Mouse (Mus musculus) intestine, embryonic 16.5 days (tissue): ENCODE results near the gene Kpna2. TPM values are rescaled to one million over a fixed set of nuclear protein-coding genes. Genes with fewer than 3 reads are reported as not detected.
A peak's percentile ranks its signal among the peaks of the same experiment; 100 is the strongest.
"Not testable (repeated sequence)": the region's sequence is repeated elsewhere in the genome, so short reads cannot be mapped to it uniquely, and the experiment has no call there.

ENCODE experiments used
- ATAC-seq: fragments of 200-750 bp; cut with Nextera tagmentation; 2 replicates; pipeline ENCODE4 v1.8.0; 2017; ENCODE audit warnings: moderate TSS enrichment, moderate library complexity
- H3K27ac ChIP-seq: fragments of 300-500 bp; sonication (generic); 2 replicates; pipeline ENCODE4 v1.5.1; 2014; ENCODE audit warnings: mild to moderate bottlenecking, low read length
- H3K27me3 ChIP-seq: fragments of 300-500 bp; sonication (generic); replicated peaks from 2 replicates; pipeline ENCODE4 v1.6.1; 2014; ENCODE audit warnings: low read length, control low read depth, mixed read lengths; ENCODE audit not compliant: control insufficient read depth, insufficient read depth
- H3K36me3 ChIP-seq: fragments of 300-500 bp; sonication (generic); 2 replicates; pipeline ENCODE4 v1.6.1; 2014; ENCODE audit warnings: low read length, control low read depth; ENCODE audit not compliant: control insufficient read depth, insufficient read depth
- H3K4me1 ChIP-seq: fragments of 300-500 bp; sonication (generic); 2 replicates; pipeline ENCODE4 v1.6.1; 2014; ENCODE audit warnings: low read length, control low read depth, mixed read lengths; ENCODE audit not compliant: control insufficient read depth, insufficient read depth
- H3K4me2 ChIP-seq: fragments of 300-500 bp; sonication (generic); 2 replicates; pipeline ENCODE4 v1.6.1; 2014; ENCODE audit warnings: low read depth, low read length, control low read depth
- H3K4me3 ChIP-seq: fragments of 300-500 bp; sonication (generic); 2 replicates; pipeline ENCODE4 v1.5.1; 2014; ENCODE audit warnings: mild to moderate bottlenecking, low read length
- H3K9ac ChIP-seq: fragments of 300-500 bp; sonication (generic); 2 replicates; pipeline ENCODE4 v1.6.1; 2014; ENCODE audit warnings: low read depth, low read length
- H3K9me3 ChIP-seq: fragments of 300-500 bp; sonication (generic); 2 replicates; pipeline ENCODE4 v1.6.1; 2016; ENCODE audit warnings: low read length, control low read depth; ENCODE audit not compliant: control insufficient read depth
- WGBS: fragments of 180-500 bp; shearing (Covaris S2); extraction: QIAGEN DNeasy Blood & Tissue Kit; methylation state at CpG from one replicate; pipeline ENCODE4 v1.1.7; 2014; 5-methylcytosine and 5-hydroxymethylcytosine counted together
- polyA plus RNA-seq: library from polyadenylated mRNA; unstranded; fragments of >200 nt; fragmentation: Nextera tagmentation; extraction: Ambion mirVana; gene quantifications from 2 replicates; pipeline ENCODE4 v1.2.1, GENCODE M21; 2015

The Kpna2 gene
- polyA plus RNA-seq, 1 experiment from 2014 or later: 375 TPM

DNA sequence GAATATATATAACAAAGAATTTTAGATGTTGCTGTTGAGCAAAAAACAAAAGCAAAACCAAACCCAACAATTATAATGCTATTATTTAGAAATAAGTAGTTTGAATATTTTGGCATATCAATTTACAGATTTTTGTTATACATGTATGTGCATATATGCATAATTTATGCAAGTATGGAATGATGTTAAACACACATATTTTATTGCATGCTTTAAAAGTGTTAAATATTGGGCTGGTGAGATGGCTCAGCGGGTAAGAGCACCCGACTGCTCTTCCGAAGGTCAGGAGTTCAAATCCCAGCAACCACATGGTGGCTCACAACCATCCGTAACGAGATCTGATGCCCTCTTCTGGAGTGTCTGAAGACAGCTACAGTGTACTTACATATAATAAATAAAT, 20.4 kb upstream of the Kpna2 start:
- not testable (repeated sequence) for H3K36me3 ChIP-seq, H3K4me2 ChIP-seq, H3K9me3 ChIP-seq, H3K27me3 ChIP-seq, H3K27ac ChIP-seq, ATAC-seq, H3K9ac ChIP-seq, H3K4me3 ChIP-seq
- WGBS: 89% methylated on average over 3 of the region's 5 CpGs
- peaks cover 11% of the 10 kb centered on the region for H3K4me1 ChIP-seq

DNA sequence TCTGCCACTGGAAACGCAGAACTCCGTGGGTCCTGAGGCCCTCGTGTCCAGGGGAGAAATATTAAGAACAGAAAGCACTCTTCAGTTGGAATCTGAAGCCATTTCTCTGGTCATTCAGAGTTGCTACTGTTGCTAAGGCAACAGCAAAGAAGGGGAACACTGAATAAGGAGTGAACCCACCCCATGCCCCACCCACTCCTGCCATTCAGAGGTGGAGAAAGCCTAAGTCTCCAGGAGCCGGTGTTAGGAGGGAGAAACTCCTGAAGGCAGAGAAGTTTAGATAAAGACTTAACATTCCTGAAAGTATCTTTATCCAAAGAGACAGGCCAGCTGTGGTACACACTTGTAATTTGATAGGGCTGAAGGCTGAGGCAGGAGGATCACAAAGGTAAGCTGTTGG, 20.0 kb upstream of the Kpna2 start:
- Histone ChIP-seq H3K36me3 (no peaks in the 10 kb centered on the region), H3K4me2 (no peak overlapping the region), H3K9ac (no peak overlapping the region), H3K9me3 (no peaks in the 10 kb centered on the region), H3K4me3 (no peak overlapping the region), H3K27me3 (no peaks in the 10 kb centered on the region), H3K27ac (no peak overlapping the region), H3K4me1 (peaks cover 12% of the 10 kb centered on the region)
- WGBS: 72% methylated on average over 4 of the region's 4 CpGs
- no peak for ATAC-seq

DNA sequence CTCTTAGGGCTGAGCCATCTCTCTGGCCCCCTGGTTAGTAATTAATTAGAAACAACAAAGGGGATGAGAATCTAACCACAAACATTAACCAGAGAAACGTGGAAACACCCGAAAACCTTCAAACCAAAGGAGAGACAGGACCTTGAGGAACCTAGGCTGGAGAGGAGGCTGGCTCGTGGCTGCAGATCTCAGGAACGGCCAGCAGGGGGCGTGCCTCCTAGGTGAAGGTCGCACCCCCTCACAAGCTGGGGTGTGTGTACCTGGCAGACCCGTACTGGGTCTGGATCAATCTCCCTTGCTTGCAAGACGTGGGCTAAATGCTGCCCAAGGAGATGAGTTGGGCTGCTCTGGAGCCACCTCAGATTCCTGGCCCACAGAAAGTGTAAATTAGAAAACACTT, 19.3 kb upstream of the Kpna2 start:
- Histone ChIP-seq H3K4me2 (no peak overlapping the region), H3K4me3 (no peak overlapping the region), H3K27ac (no peak overlapping the region), H3K36me3 (no peaks in the 10 kb centered on the region), H3K4me1 (peaks cover 7% of the 10 kb centered on the region; the same call in 1 of the 2 replicates), H3K9ac (no peak overlapping the region), H3K9me3 (no peaks in the 10 kb centered on the region), H3K27me3 (no peaks in the 10 kb centered on the region)
- ATAC-seq: no peak
- 34% methylated on average over 8 of the region's 8 CpGs for WGBS

DNA sequence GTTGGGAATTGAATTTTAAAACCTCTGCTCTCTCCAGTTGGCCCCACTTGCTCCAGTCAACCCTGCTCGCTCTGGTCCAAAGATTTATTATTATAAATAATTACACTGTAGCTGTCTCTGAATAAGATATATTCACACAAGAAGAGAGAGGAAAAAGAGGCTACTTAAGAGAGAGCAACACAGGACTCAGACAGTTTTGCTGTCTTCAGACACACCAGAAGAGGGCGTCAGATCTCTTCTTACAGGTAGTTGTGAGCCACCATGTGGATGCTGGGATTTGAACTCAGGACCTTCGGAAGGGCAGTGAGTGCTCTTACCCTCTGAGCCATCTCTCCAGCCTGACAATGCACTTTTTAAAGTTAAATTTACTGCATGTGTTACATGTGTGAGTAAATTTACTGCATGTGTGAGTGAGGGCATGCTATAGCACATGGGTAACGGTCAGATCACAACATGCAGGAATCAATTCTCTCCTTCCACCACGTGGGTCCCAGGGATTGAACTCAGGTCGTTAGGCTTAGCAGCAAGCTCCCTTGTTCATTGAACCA, 18.1 kb upstream of the Kpna2 start:
- 60% methylated on average over 6 of the region's 6 CpGs for WGBS
- Histone ChIP-seq H3K9ac (no peak overlapping the region), H3K4me3 (no peak overlapping the region), H3K4me2 (no peak overlapping the region), H3K9me3 (no peaks in the 10 kb centered on the region), H3K27ac (no peak overlapping the region), H3K36me3 (no peaks in the 10 kb centered on the region), H3K4me1 (peaks cover 5% of the 10 kb centered on the region; the same call in 1 of the 2 replicates), H3K27me3 (no peaks in the 10 kb centered on the region)
- ATAC-seq: no peak

DNA sequence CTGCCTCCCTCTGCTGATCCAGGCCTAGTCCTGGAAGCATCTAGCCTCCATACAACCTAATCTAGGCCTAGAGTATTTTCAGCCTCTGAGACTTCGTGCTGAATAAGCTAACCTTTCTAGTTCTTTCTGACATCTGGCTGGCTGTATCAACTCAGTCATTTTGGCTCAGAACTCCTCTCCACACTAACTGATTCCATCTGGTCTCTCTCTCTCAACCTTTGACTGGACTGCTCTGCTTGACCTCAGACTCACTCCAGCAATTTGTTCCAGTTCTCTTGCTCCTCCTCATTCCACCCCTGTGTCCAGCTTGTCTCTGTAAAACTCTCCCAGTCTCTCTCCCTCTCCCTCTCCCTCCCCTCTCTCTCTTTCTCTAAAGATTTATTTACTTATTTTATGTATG, 17.6 kb upstream of the Kpna2 start:
- Histone ChIP-seq H3K36me3 (no peaks in the 10 kb centered on the region), H3K4me1 (peaks cover 5% of the 10 kb centered on the region; the same call in 1 of the 2 replicates)

DNA sequence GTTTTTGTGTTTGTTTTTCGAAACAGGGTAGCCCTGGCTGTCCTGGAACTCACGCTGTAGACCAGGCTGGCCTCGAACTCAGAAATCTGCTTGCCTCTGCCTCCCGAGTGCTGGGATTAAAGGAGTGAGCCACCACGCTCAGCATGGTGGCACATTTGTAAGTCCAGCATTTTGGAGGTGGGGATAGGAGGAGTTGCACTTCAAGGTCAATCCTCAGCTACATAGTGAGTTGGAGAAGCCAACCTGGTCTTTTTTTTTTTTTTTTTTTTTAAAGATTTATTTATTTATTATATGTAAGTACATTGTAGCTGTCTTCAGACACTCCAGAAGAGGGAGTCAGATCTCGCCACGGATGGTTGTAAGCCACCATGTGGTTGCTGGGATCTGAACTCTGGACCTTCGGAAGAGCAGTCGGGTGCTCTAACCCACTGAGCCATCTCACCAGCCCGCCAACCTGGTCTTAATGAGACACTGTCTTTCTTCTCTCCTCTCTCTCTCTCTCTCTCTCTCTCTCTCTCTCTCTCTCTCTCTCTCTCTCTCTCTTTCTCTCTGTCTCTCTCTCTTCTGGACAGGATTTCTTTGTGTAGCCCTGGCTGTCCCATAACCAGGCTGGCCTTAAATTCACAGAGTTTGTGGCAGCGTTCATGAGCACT, 16.3 kb upstream of the Kpna2 start:
- WGBS: 75% methylated on average over 11 of the region's 11 CpGs
- not testable (repeated sequence) for H3K4me2 ChIP-seq, H3K9me3 ChIP-seq

More for the DNA sequence above, 17.6 kb upstream of the Kpna2 start:
- no peak for ATAC-seq
- Histone ChIP-seq H3K27me3 (no peaks in the 10 kb centered on the region), H3K4me3 (no peak overlapping the region), H3K9ac (no peak overlapping the region), H3K27ac (no peak overlapping the region), H3K9me3 (no peaks in the 10 kb centered on the region), H3K4me2 (no peak overlapping the region)
- 46% methylated on average over 1 of the region's 1 CpGs for WGBS

DNA sequence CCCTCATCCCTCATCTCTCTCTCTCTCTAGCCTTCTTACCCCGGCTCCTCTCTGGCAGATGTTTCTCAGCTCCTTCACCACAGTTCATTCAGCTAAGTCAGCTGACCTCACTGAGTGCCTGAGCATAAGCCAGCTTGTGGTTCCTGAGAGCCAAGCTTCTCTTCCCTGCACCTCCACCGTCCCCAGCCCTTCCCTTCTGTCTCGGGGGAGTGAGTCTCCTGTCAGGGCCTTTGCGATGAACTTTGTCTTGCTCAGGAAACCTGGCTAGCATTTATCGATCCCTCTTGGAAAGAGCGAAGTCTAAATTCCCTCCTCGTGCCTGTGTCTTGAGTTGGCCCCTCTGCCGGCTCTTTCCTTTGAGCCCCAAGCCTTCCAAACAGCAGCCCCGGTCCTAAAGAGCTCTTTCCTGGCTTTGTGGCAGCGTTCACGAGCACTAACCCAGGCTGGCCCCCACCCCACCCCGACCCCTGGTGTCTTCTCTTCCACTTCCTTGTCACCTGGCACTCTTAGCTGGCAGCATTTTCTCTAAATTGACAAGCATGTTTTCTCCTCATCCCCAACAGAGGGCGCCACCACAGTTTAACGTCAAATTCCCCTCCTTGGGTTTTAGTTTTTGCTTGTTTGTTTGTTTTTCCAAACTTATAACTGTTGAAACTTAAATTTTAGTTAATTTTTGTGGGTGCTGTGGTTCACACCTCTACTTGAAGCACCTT, 15.4 kb upstream of the Kpna2 start:
- H3K36me3 ChIP-seq: no peaks in the 10 kb centered on the region
- H3K9me3 ChIP-seq: no peaks in the 10 kb centered on the region
- H3K27ac ChIP-seq: peak overlapping the region; percentile 84
- peak; percentile 26 for ATAC-seq
- peak overlapping the region; percentile 38 for H3K4me2 ChIP-seq
- H3K27me3 ChIP-seq: no peaks in the 10 kb centered on the region
- peak overlapping the region; percentile 16; the same call in 1 of the 2 replicates for H3K4me3 ChIP-seq
- WGBS: 32% methylated on average over 14 of the region's 14 CpGs
- peaks cover 13% of the 10 kb centered on the region for H3K4me1 ChIP-seq
- peak overlapping the region; percentile 45; the same call in 1 of the 2 replicates for H3K9ac ChIP-seq

More for the DNA sequence above, 16.3 kb upstream of the Kpna2 start:
- peaks cover 13% of the 10 kb centered on the region for H3K4me1 ChIP-seq
- not testable (repeated sequence) for H3K36me3 ChIP-seq, ATAC-seq, H3K4me3 ChIP-seq, H3K27me3 ChIP-seq, H3K27ac ChIP-seq, H3K9ac ChIP-seq

DNA sequence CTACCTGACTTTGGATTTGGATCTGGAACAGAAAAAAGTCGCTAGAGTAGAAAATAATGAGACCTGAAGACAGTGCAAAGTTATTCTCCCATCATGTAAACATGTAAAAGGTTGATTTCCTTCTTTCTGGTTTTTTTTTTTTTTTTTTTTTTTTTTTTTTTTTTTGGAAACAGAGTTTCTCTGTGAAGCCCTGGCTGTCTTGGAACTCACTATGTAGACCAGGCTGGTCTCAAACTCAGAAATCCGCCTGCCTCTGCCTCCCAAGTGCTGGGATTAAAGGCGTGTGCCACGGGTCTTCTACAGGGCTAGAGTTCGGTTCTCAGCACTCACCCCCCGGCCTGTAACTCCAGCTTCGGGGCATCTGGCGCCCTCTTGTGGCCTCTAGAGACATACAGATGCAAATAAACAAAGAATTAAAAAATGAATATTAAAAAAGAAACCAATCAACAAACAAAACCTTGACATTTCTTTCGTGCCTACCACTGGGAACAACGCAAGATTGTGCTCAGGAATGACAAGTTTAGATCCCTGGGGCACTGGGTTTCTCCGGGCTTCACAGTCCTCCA, 14.8 kb upstream of the Kpna2 start:
- Histone ChIP-seq H3K4me2 (peak overlapping the region; percentile 38; the same call in 1 of the 2 replicates), H3K9ac (0 out of 2 replicates have a peak overlapping the region, but pooled peaks have one; percentile 45), H3K4me1 (peaks cover 13% of the 10 kb centered on the region), H3K27me3 (no peaks in the 10 kb centered on the region), H3K4me3 (peak overlapping the region; percentile 16; the same call in 1 of the 2 replicates), H3K9me3 (no peaks in the 10 kb centered on the region), H3K36me3 (no peaks in the 10 kb centered on the region), H3K27ac (peak overlapping the region; percentile 84)
- 79% methylated on average over 11 of the region's 11 CpGs for WGBS
- no peak for ATAC-seq

DNA sequence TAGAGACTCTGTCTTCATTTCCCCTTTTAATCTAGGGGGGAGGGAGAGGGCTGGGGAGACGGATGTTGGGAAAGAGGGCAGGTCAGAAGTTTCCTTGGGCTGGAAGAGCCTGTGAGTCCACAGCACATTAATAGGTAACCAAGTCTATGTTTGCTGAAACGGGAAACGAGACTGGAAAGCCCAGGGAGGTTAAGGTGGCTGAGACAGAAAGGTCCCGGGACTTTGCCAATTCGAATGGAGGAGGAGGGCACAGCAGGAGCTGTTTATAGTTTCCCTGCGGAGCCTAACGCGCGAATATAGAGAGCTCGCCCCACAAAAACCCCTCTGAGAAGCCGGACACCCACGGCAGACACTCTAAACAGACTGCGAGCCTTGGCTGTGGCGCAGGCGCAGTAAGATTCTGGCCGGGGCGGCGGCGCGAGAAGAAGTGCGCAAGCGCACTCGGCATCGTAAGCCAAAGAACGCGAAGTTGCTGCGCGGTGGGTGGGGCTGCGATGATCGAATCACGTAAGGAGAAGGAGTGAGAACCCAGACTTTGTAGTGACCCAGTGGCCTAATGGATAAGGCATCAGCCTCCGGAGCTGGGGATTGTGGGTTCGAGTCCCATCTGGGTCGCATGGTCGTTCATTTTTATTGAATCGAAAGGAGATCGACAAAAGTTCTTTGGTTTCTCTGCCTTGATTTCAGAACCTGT, 13.1 kb upstream of the Kpna2 start:
- WGBS: under 1% methylated on average over 37 of the region's 37 CpGs
- Histone ChIP-seq H3K4me1 (peaks cover 13% of the 10 kb centered on the region), H3K27me3 (no peaks in the 10 kb centered on the region), H3K36me3 (no peaks in the 10 kb centered on the region), H3K9ac (peak overlapping the region; percentile 69), H3K9me3 (no peaks in the 10 kb centered on the region), H3K27ac (peak overlapping the region; percentile 90), H3K4me3 (peak overlapping the region; percentile 51), H3K4me2 (peak overlapping the region; percentile 58)
- ATAC-seq: peak; percentile 91
